Mouse (Mus musculus): ENCODE results near the gene Dpy19l1. TPM values are rescaled to one million over a fixed set of nuclear protein-coding genes. Genes with fewer than 3 reads are reported as not detected.

Gene Dpy19l1
- total RNA-seq, 2 experiments from 2014 or later = 8.3 to 9.0 TPM

DNA sequence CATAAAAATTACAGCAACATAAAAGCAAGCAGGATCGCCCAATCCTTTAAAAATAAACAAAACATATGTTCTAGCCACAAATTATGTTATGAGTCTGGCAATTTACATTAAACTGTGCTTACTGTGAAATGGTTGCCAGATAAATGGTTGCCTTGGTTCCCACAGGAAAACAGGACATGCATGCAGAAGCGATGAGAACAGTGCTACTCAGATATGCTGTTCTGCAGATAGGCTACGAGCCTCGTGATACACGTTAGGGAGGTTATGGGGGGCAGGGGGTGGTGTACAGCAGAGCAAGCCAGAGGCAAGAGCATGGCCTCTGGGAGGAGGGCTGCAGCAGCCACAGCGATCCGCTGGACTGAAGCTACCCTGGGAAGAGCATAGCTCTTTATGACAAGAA, 29.1 kb downstream of the Dpy19l1 start:
- intact Hi-C loops (cut with DNase I) = no loop called here
- DNase-seq = no peak

DNA sequence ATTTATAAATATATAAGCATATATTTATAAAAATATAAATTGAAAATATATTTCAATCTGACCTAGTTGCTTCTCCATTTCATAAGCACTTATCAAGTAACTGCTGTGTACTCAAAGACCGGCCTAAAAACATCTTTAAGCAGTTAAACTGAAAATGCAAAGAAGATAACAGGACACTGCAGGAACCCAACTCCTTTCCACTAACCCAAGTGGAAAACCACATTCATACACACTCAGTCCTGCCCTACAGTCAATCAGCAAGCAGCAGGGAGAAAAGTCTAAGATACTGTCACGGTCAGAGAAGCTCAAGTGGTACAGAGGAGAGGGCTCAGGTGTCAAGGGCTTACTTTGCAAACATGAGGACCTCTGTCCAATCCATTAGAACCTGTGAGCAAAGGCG, 30.4 kb downstream of the Dpy19l1 start:
- intact Hi-C loops (cut with DNase I) = no loop called here
- no peak for DNase-seq

DNA sequence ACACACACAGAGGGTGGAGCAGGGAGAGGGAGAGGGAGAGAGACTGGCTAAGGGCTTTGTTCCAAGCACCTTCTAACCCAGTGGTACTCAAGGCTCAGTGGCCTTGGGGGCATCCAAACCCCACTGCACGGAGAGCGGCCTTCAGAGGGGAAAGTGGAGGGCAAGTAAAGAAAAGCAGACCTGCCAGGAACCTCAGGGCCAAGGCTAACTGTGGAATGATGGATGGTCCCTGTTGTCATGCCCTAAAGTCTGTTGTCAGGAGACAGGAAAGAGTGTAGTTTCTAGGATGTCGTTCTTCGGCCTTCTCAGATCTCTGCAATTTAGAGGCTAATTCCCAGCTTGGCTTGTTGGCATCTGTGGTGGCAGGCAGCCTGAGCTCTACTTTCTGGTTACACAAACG, 32.8 kb downstream of the Dpy19l1 start:
- no peak for DNase-seq
- intact Hi-C loops (cut with DNase I) = no loop called here

DNA sequence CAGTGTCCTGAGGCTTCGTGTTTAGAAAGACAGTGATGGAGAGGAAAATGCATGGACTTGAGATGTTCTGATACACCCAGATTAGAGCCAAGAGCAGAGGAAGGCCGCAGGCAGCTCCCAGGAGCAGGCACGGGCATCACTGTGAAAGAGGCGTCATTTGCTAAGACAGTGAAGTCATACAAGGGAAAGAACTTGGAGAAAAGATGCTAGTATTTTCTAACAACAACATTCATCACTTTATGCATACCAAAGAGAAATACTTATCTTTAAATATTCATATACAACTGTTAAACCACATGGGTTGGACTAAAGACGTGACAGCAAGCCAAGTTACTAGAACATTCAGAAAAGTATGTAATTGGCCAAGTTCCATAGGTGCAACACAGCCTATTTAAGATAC, 35.8 kb downstream of the Dpy19l1 start:
- intact Hi-C loops (cut with DNase I) = no loop called here
- no peak for DNase-seq

DNA sequence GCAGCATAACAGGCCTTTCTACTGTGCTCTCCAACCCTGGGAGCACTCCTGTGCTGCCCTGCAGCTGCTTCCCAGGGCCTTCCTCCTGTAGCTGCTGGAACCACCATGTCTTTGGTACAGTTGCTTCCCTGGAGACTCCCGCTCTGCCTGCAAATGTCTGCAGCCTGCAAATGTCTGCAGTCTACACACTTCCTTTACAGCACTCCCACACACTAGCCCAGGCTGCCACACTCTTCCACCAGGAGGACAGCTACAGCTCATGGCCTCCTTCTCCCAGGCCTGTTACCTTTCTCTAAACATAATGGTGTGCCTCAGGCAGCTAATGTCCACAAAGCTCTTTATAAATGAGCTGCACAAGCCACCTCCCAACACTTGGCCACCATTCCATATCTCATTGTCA, 36.3 kb downstream of the Dpy19l1 start:
- no peak for DNase-seq
- intact Hi-C loops (cut with DNase I) = no loop called here

DNA sequence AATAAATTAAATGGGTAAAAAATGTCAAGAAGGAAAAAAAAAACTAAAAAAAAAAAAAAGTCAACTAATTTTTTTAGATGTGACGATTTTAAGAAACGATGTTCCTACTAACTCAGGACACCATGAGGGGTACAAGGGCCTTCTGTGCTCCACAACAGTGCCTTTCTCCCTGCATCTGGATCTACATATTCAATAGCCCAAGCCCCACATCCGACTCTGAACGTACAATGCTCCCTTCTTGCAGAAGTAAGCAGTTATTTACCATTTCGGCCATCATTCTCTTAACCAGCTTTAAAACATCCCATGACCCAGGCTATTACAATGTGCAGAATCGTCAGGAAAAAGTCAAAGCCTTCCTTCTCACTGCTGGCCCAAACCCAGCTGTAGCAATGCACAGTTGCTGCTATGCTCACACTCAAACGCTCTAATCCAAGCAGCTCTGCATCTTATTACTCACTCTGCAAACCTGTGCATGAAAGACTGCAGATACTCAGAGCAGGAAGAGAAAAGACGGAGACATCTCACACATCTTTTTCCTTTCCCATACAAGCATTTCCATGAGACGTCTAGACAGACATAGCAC, 41.5 kb downstream of the Dpy19l1 start:
- intact Hi-C loops (cut with DNase I) = no loop called here
- no peak for DNase-seq

DNA sequence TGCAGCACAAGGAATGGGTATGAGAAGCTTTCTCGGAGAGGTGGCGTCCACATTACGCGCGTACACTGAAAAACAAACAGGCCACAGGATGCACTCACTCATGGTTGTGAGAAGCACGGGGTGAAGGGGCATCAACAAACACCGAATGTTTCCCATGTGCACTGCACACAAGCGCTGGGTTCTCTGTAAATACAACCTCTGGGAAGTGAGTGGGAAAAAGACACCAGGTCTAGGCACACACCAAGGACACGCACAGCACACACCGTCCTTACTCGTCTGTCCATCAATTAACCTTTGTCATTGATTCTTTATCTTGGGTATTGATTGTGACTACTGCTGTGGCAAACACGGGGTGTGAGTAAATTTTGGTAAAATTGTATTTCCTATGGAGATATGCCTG, 49.1 kb downstream of the Dpy19l1 start:
- intact Hi-C loops (cut with DNase I) = no loop called here
- DNase-seq = no peak

DNA sequence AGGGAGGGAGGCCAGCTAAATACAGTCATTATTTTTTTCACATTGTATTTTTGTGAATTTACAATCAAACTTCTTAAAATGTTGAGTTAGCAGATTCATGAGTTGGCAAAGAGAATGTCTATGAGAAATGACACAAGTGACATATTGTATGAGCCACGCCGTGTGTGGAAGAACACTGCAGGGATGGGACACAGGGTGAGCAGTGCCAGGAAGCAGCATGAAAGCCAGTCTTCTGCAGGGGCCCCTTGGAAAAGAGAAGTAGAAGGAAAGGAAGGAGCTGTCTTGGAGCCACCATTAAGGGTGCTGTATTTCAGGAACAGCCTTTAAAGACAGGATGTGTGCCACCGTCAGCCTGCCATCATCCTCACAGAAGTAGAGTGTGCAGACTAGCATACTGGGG, 52.0 kb downstream of the Dpy19l1 start:
- DNase-seq = no peak
- intact Hi-C loops (cut with DNase I) = no loop called here

DNA sequence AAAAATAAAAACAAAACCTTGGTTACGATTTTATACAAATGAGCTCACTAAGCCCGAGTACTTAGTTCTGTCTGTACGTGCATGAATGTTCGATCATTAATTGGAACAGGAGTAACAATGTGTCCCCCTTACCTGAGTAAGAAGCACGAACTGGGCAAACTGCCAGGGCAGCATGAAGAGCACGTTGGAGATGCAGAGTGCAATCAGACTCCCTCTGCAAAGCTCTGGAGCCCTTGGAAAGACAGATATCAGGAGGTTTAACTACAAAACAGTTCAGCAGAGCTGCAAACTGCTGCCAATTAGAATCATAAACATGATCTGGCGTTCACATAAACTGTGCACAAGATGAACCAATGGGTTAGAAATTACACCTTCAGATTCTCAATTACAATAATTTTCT, 52.4 kb downstream of the Dpy19l1 start:
- intact Hi-C loops (cut with DNase I) = no loop called here
- no peak for DNase-seq

DNA sequence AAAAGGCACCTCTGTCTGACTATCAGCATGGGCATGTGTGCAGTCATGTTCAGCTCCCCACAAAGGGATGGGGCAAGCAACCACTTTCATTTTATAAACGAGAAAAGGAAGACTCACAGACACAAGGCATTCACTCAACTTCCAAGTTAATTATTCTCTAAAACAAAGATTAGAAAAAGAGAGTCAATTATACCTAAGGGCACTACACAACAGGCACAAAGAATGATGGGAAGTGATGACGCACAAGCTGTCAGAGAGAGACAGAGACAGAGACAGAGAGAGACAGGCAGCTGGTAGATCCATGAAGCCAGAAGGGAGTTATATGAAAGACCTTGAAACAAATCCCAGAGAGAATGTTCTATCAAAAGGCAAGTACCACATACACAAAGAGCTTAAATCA, 68.0 kb downstream of the Dpy19l1 start:
- intact Hi-C loops (cut with DNase I) = no loop called here
- no peak for DNase-seq

DNA sequence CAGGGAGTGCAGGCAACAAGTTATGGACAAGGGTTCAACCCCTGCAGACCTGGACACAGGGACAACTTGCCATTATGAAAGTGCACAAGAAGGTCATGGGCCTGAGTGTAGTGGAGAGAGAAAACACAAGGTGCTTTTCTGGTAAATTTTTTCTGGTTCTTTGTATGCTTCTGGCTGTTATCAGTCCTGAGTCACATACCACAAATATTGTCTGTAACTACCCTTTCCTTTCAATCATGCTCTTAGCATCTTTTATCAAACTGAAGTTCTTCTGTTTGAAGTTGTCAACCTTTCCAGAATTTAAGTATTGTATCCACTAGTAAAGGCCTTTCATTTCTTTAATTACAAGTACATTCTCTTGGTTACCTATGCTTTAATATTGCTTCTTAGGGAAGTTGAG, 73.2 kb downstream of the Dpy19l1 start:
- no peak for DNase-seq
- intact Hi-C loops (cut with DNase I) = no loop called here

DNA sequence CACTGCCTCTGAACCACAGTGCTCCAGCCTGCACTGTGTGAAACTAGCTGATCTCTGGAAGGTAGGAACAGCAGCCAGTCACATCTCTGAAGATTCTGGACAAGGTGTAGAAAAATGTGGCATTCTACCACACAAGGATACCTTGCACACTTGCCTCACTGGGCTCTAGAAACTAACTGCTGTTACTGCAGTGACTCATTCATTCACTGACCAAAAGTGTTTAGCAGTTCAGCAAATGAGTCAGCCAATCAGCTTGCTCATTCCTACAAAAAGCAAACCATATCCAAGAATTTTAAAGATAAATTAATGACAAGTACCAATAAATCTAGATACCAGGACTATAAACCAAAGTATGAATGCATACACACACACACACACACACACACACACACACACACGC, 77.3 kb downstream of the Dpy19l1 start:
- DNase-seq = no peak
- intact Hi-C loops (cut with DNase I) = no loop called here

DNA sequence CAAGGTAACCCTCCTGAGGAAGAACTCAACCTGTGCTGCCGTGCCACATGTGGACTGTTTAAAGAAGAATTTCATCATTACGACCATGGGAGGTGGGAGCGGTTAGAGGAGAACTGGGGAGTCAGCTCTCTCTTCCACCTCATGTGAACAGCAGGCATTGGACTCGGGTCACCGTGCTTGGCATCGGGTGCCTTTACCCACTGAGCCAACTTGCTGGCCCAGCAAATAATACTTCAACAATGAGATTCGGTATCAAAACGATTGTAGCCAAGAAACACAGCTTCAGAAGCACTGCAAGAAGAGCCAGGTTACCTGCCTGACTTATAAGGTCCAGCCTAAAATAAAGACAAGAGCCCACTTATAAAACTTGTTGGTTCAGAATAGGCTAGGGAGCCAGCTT, 79.7 kb downstream of the Dpy19l1 start:
- DNase-seq = no peak
- intact Hi-C loops (cut with DNase I) = no loop called here

DNA sequence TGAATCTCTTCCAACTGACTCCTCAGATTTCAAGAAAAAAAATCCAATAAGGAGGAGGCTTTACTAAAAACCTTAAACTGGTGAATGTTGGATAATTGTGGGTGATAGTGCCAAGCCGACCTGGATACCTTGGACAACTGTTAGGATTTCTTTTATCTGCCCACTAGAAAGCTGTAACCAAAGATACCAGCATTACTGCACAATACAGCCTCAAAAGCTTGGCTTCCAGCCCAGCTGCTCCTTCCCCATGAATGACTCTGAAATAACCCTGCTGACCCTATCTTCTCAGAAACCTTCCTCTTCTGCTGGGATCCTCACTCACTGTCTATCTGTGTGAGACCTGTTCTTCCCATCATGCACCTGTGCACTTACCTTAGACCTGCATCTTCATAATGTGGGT, 81.1 kb downstream of the Dpy19l1 start:
- intact Hi-C loops (cut with DNase I) = no loop called here
- DNase-seq = no peak

DNA sequence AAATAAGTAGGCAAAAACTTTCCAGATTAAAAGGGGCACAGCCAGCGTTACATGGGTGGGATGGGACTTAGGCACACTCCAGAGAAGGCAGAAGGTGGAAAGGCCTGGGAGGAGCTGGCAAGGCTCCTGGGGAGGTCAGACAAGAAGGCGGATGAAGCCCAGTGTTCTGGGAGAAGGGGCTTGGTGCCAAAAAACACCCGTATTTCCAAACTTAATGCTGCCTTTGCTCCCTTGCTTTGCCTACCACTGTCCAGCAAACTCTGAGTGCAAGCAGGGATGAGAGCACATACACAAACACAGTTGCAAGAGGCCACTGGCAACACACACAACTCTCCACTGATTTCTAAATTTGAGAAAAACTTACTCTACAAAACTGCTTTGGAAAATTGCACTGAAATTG, 81.7 kb downstream of the Dpy19l1 start:
- intact Hi-C loops (cut with DNase I) = no loop called here
- DNase-seq = no peak

DNA sequence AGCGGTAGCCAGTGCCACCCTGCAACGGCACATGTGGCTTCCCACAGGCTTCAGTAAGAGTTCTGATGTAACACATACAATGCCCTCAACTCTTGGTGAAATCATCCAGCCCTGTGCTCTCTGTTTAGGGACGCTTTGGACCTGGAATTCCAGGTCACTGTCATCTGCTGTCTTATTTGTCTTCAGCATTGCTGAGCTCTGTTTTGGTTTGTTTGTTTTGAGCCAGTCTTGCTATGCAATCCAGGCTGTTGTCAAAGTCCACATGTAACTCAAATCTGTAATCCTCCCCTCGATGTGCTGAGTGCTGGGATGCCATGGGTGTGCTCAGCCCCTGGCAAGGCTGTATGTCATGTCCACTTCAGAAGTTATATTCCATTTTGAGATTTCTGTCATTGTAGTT, 82.8 kb downstream of the Dpy19l1 start:
- intact Hi-C loops (cut with DNase I) = no loop called here
- no peak for DNase-seq

DNA sequence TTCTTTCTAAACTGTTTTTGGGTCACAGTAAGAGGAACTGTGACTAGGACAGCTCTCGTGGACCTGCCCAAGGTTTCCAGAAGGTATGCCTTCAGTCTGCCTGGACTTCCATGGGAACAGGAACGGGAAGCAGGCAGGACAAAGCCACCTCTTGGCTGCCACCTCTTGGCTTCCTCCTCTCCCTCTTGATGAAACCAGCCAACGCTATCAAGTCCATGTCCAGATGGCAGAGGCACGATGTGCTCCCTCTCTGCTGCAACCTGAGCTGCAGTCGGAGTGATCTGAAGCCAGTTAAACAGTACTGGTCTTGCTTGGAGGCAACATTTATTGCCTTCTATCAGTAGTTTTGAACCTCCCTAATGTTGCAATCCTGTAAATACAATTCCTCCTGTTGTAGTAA, 84.7 kb downstream of the Dpy19l1 start:
- DNase-seq = no peak
- intact Hi-C loops (cut with DNase I) = no loop called here

DNA sequence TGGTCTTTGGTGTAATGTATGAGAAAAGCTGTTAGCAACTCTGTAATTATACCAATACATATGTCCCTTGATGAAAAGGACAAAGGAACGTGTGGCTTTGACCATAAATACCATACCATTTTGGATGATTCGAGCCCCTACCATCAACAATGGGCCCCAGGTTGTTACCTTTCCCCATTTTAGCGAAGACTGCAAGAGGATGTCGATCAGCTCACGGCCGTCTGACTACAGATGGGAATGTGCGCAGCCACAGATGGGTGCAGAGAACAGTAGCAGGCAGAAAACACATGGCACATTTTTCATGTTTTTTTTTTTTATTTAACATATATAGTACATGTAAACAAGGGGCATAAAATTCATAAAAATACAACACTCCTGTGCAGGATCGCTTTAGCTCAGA, 91.5 kb downstream of the Dpy19l1 start:
- DNase-seq = no peak
- intact Hi-C loops (cut with DNase I) = no loop called here

DNA sequence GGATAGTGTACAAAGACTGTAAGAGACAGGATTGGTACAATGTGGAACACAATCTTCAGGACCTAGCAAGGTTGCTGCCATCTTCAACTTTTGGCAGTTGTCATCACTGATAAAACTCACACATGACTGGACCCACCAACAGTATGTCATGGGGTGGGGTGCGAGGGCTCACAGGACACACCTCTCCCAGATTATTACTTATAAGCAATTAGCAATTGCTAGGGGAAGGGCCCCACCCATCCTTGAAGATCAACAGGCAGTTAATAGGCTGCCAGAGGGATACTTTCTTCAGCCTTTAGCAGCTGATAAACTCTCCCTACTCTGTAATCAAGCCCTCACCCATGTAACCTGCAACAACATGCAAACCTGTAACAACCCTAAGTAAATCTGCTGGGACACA, 92.5 kb downstream of the Dpy19l1 start:
- intact Hi-C loops (cut with DNase I) = no loop called here
- DNase-seq = no peak

DNA sequence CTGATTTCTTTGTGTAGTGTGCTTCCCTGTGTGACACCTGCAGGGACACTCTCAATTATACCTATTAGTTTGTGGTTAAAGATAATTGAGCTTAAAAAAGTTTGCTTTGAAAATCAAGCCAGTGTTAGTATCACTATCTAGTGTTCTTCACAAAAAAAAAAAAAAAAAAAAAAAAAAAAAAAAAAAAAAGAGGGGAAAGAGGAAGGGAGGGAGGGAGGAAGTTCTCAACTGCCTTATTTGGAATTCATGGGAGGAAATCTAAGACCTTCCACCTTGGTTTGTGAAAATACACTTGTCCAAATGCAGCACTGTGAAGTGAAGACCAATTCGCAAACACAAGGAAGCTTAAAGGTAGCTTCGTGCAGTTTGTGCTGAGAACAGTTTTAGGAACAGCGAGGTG, 94.9 kb downstream of the Dpy19l1 start:
- intact Hi-C loops (cut with DNase I) = no loop called here
- DNase-seq = no peak

DNA sequence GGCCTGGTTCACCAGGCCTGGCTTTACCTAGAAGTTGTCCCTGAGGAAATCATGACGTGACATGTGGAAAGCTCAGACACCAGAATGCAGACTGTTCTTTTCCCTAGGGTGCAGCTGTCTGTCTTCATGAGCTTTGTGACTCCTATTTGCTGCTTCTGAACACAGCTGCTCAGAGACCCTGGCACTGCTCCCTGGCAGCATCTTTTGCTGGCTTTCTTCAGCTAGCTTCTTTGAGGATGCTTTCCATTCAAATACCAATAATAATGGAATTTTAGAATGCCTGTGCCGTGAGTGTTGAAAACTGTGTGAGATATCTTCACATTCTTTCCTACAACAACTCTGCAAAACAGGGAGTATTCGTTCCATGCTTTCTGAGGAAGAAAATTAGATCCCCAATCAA, 108.8 kb downstream of the Dpy19l1 start:
- DNase-seq = peak in 1 of 2 experiments; percentile 14
- intact Hi-C loops (cut with DNase I) = no loop called here

DNA sequence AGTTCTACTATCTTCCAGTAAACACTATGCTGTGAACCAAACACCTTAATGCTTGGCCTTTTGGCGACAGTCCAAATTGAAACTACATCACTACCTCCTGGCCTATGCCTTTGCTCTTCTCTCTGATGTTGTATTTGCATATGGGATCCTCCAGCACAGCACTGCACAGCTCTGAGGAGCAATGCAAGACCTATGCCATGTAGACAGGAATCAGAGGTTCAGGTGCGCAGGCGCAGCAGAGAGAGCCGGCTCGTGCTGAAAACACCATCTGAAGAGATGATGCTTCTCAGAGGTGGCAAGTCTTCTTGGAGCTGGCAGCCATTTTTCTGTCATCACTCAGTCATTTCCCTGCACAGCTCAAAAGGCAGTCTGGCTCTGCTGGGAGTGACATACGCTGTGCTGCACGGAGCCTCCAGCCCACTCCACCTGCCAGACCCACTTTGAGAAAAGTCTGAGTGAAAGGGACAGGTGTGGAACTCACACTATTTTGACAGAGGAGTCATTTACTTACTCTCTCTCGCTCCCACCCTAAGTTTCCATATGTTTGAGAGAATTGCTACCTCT, 112.1 kb downstream of the Dpy19l1 start:
- intact Hi-C loops (cut with DNase I) = no loop called here
- DNase-seq = no peak

DNA sequence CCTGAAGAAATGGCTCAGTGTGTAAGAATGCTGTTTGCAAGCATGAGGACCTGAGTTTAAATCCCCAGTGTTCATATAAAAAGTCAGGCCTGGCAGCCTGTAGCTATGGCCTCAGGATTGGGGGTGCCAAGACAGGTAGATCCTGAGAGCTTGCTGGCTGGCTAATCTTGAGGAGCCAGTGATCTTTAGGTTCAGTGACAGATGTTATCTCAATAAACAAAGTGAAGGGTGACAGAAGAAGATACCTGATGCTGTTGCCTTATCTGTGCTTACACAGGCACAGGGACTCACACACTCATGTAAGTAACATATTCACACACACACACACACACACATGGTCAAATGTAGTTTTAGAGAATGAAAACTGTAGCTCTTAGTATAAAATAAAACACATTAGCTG, 115.7 kb downstream of the Dpy19l1 start:
- intact Hi-C loops (cut with DNase I) = no loop called here
- DNase-seq = no peak

Measured in heart, postnatal 36 days (tissue).